Mouse (Mus musculus) layer of hippocampus, adult 2 months (tissue): ENCODE results near the gene Rora. TPM values are rescaled to one million over a fixed set of nuclear protein-coding genes. Genes with fewer than 3 reads are reported as not detected.

Source experiments
- DNase-seq, 2 experiments: peaks; one replicate each; pipeline ENCODE4 v3.0.0; 2022; ENCODE audit warnings: low spot score in 2 of 2
- H3K27ac ChIP-seq: fragments of 200-600 bp; 2 replicates; pipeline ENCODE4 v1.8.1; 2022
- H3K4me3 ChIP-seq: fragments of 200-600 bp; 2 replicates; pipeline ENCODE4 v1.8.1; 2022; ENCODE audit warnings: mild to moderate bottlenecking
- CTCF ChIP-seq: fragments of 200-600 bp; conservative IDR thresholded peaks from 2 replicates; pipeline ENCODE4 v1.8.1; 2022; ENCODE audit warnings: antibody characterized with exemption, mild to moderate bottlenecking, moderate library complexity
- total RNA-seq, 2 experiments: library from RNA; stranded (reverse); gene quantifications; 2 replicates each; pipeline ENCODE4 v1.2.3; 2021

The Rora gene
- total RNA-seq, 2 experiments from 2014 or later = 32.0 to 35.6 TPM

DNA sequence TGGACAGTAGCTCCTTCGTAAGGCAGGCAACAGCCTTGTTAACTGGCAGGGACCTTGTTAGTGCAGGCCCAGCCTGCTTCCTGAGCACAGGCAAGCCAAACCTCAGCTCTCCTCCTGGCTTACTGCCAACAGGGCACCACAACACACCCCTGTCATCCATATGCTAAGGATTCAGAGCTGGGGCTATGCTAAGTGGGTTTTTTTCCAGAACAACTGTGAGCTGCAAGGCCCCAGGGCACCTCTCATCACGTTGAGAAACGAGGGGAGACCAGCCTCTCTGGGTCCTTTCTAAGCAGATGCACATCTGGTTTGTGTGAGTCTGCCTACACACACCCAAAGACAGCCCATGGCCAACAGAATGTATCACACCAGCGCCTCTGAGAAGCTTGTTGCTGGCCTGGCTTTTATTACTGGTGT is 289.0 kb downstream of the Rora start:
- TF ChIP-seq CTCF = no peak
- DNase-seq = no peak
- Histone ChIP-seq H3K27ac (no peak overlapping the region), H3K4me3 (no peak overlapping the region)

DNA sequence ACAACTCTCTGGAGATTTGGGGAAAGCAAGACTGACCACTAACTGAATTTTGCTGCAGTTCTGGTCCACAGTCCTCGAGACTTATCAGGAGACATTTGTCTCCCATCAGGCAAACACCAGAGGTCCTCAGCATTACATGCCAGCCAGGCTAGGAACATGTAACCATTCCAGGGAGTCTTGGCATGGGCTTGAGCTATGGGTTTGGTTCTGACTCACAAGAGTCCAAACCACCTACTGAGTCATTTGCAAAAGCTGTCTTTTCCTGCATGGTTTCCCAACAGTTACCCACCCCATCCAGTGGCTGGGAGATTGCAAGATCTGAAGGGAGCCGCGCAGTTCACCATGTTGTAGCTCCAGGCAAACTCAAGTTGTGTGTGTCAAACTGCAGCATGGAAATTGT is 290.4 kb downstream of the Rora start:
- DNase-seq = no peak
- Histone ChIP-seq H3K4me3 (no peak overlapping the region), H3K27ac (no peak overlapping the region)
- peak; percentile 27 for TF ChIP-seq CTCF

DNA sequence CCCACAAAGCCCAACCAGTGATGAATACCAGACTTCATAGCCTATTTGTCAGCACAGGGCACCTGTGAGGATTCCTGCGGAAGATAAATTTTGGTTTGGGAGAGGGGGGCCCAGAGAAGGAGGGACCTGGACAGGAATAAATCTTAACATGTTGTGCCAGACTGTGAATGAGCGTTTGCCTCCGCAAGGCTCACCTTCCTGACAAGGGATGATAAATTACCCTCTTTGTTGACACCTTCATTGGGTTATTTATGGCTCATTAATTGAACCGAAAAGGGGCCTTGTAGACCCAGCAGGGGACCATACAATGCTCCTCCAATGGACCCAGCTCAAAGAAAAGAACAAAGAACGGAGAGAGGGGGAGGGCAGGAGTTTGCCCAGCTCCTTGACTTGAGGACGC is 294.1 kb downstream of the Rora start:
- no peak overlapping the region for H3K4me3 ChIP-seq
- DNase-seq = no peak
- no peak for TF ChIP-seq CTCF

DNA sequence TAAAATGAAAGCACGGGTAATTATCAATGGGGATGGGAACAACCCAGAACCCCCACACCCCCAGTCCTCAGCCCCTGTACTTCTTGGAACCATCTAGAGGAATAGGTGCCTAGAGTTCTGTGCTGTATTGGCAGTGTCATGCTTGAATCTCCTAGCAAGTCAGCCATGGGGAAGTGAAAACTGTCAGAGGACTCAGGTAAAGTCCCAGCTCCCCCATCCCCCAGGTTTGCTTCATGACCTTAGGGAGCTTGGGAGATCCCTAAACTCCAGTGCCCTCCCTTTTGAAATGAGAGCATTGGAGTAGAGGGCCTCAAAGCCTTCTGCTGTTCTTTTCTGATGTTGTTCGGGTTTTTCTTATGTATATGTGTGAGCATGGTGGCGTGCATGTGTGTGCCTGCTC is 294.6 kb downstream of the Rora start:
- DNase-seq = no peak
- TF ChIP-seq CTCF = no peak
- Histone ChIP-seq H3K27ac (no peak overlapping the region), H3K4me3 (no peak overlapping the region)

More for the DNA sequence above, 294.1 kb downstream of the Rora start:
- no peak overlapping the region for H3K27ac ChIP-seq

DNA sequence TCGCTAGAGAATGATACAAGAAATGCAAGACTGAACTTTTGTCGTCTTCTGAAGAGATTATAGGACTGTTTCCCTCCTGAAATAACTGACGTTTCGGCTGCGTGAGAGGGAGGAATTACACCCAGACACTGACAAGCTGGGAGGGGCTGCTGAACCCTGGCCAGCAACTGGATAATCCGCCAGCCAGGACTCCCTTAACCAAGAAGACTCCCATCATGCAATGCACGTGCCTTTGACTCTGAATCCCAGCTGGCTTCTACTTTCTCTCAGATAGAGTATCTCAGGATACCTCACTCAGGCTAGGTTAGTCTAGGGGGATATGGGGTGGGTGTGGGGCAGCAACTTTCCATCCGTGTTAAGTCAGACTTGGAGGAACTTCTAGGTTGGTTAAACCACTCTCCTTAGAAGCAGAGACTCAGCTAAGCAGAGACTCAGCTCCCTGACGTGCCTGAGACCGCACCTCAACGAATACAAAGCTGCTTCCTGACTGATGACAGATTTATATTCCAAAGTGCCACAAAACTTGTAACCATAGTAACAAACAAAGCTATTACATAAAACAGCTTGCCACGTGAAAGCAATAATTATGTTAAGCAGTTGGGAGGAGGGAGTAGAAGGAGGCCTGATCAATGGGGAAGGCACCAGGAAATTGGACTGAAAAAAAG is 302.8 kb downstream of the Rora start:
- H3K4me3 ChIP-seq = no peak overlapping the region
- H3K27ac ChIP-seq = no peak overlapping the region
- TF ChIP-seq CTCF = no peak
- peak in 1 of 2 experiments; percentile 46 for DNase-seq

DNA sequence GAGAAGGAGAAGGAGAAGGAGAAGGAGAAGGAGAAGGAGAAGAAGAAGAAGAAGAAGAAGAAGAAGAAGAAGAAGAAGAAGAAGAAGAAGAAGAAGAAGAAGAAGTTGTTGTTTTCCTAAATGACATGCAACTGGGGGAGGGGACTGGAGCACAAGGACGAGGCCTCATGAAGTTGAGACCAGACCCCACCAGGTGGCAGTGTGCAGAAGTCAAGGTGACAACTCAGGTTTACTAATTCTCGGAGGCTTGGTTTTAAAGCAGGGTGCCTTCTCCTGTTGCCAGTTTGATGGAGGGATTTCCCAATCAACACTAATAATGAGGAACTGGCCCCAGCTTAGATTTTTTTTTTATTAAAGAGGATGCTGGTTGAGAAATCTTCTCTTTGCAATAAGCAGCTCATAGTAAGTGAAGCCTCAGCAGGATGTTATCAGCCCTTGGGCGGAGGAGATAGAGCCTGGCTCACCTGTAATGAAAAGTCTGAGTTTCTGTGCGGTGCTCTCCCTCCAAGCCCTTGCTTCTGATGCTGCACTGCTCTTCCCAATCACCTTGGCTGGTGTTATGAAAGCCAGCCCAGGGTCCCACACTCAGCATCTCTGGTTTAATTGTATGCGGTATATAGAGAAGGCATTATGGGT is 303.5 kb downstream of the Rora start:
- H3K27ac ChIP-seq = no peak overlapping the region

DNA sequence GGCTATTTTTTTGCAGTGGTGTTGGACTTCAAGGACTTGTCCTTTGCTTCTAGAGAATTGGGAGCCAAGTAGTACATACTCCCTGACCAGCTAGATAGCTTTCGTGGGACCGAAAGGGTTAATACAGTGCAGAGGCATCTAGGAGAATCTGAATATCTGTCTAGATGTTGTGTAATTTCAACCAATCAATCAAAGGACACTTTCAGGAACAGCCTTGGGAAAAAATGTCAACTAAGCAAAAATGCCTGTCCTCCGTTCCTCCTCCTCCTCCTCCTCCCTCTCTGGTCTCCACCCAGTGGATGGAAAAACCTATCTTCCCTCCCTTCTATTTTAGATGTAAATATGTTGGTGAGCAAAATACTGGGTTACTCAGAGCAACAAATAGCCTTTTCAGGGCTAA is 304.2 kb downstream of the Rora start:
- no peak for DNase-seq
- Histone ChIP-seq H3K27ac (no peak overlapping the region), H3K4me3 (no peak overlapping the region)
- no peak for TF ChIP-seq CTCF

More for the DNA sequence above, 303.5 kb downstream of the Rora start:
- peak in 1 of 2 experiments; percentile 49 for DNase-seq
- H3K4me3 ChIP-seq = no peak overlapping the region
- TF ChIP-seq CTCF = peak; percentile 68

DNA sequence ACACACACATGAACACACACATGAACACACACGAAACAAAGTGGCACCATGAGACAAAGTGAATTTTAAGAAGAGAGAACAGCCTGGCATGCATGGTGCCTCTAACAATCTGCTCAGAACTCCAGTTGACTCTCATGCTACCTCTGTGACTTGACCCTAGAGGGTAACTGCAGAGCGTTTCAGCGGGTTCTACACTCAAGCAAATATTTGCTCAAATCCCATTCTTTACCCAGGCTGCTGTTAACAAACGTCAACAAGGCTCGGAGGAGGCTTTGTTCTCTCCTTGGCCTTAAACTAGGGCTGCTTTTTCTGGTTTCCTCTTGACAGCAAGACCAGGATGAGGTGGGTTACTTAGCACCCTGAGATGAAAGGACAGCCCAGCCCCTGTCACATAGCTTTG is 305.3 kb downstream of the Rora start:
- no peak overlapping the region for H3K4me3 ChIP-seq
- DNase-seq = no peak
- TF ChIP-seq CTCF = no peak
- H3K27ac ChIP-seq = no peak overlapping the region

DNA sequence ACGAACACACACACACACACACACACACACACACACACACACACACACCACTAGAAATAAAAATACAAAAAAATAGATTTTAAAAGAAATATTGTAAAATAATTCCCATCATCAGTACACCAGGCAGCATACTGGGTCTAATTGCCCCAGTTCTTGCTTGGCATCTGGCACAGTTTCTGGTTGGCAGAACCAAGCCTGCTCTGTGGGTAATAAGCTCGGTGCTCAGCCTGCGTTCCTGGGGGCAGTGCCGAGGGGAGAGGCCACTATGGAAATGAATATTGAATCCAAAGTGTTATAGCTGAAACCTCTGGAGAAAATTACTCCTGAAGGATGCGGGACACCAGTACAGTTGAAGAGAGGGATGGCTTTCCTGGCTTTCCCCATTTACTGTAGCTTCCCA is 310.3 kb downstream of the Rora start:
- no peak for TF ChIP-seq CTCF
- no peak for DNase-seq
- H3K27ac ChIP-seq = peak overlapping the region; percentile 54; the same call in 1 of the 2 replicates
- H3K4me3 ChIP-seq = no peak overlapping the region

DNA sequence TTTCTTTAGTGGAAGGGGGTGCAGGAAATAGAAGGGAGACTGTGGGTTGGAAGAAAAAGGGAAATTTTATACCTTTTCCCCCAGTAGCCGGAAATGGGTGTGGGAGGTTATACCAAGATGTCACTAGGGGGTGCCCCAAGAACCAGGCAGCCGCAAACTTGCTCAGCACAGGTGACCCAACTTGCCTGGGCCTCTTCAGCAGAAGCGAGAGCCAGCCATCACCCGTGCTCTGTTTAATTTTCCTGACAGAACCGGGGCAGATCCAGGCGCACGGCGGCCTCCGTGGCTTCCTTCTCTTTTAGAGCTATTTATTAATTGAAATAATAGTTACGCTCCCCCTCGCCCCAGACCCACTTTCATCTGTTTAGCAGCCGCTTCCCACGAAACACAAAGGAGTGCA is 313.0 kb downstream of the Rora start:
- TF ChIP-seq CTCF = peak; percentile 57
- H3K4me3 ChIP-seq = no peak overlapping the region
- no peak for DNase-seq
- 0 out of 2 replicates have a peak overlapping the region, but pooled peaks have one; percentile 25 for H3K27ac ChIP-seq

DNA sequence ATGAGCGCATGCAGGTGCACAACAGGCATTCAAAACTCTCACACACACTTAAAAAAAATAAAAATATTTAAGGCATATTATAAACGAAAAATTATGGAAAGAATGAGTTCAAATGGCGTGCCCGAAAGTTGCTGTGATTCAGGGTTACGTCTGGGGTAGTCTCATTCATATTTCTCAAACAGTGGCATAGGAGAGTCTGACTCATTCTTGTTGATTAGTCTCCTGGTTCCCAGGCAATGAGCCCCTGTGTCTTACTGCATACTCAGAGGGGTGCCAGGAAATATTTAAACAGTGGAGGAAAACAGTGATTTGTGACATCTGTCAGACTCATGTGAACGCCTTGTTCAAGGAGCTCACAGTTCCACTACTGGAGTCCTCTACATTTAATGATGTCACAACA is 316.5 kb downstream of the Rora start:
- H3K27ac ChIP-seq = no peak overlapping the region
- no peak overlapping the region for H3K4me3 ChIP-seq
- no peak for DNase-seq
- TF ChIP-seq CTCF = no peak

DNA sequence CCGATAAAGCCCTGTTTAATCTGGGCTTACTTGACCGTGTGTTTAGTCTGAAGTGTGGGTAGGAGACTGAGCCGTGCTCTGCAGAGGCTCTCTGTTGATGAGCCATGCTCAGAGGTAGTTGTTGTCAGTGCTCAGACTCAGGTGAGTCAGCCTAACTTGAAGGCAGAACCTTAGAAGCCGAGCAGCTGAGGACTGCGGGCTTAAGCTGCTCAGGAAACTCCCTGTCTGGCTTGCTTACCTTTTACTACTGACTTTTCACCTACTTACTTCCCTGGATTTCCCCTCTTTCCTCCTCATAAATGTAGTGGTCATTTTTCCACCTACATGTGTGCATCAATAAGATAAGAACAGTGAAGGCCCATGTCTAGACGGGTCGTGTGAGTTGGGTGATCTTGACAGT is 318.7 kb downstream of the Rora start:
- no peak for TF ChIP-seq CTCF

DNA sequence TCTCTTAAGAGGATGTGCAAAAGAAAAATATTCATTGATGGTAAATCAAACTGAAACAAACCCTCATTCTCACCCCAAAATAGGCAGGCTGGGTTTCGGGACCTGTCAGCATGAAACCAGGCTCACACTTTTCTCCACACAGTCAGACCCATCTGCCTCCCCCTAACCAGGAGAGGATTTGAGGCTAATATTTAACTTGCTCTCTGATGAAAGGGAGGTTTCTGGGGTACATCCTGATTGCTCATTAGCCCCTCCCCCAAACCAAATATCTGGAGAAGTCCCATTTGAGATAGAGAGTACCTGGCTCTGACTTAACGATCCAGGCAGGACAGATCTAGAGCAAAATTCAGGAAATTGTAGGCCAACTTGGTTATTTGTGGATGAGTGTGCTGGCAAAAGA is 320.9 kb downstream of the Rora start:
- no peak for TF ChIP-seq CTCF
- no peak overlapping the region for H3K4me3 ChIP-seq
- no peak overlapping the region for H3K27ac ChIP-seq
- DNase-seq = no peak

More for the DNA sequence above, 318.7 kb downstream of the Rora start:
- Histone ChIP-seq H3K4me3 (no peak overlapping the region), H3K27ac (no peak overlapping the region)
- no peak for DNase-seq

DNA sequence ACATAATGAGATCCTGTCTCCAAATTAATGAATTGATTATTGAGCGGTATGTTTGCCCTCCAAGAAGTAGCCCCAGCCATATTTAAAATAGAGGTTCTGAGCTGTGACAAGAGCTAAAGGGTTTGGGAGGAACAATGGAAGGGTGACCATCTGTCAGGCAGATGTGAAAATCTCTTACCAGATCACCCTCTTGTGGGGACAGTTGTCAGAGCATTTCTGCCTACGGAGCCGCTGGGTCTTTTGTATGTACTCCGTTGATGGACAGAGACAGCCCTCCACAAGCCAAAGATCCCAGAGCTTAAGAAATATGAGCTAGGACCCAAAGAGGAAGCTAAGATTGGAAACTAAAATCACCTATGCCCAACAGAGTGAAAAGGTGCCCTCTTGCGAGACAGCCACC is 322.6 kb downstream of the Rora start:
- no peak for TF ChIP-seq CTCF
- DNase-seq = no peak
- Histone ChIP-seq H3K4me3 (no peak overlapping the region), H3K27ac (no peak overlapping the region)

DNA sequence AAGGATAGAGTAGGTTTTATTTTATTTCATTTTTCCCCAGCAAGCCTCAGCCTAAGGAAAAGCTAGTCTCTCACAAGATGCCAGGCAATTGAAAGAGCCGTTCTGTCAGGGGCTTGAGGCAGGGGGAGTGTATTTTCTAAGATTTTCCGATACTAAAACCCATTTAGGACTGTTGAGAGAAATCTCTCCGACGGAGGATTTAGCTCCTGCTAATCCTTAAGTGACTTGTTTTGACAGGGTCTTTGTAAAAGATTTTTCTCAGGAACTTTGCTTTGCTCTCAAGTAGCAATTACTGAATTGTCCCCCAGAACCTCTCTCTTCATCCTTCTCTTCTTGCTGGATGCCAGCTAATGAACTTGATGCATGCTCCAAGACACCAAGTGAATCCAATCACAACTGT is 323.3 kb downstream of the Rora start:
- DNase-seq = no peak
- TF ChIP-seq CTCF = no peak
- H3K4me3 ChIP-seq = no peak overlapping the region
- H3K27ac ChIP-seq = no peak overlapping the region
